Mouse (Mus musculus): ENCODE measurements around the gene Stat1.

DNA sequence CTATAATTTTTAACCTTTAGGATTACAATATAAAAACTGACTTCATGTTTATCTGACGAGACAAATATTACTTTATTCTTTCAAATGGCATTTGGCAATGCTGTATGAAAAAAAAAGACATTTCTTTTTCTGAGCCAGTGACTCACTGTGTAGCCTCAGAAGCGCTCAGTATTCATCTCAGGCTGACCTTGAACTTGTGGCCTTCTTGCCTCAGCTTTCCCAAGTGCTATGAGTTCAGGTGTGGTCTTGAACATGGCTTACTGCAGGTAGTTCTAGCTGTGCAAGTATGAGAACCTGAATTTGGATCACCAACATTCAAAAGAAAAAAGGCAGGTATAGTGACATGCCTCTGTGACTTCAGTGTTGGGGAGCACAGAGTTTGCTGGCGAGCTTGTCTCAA is 1.8 kb downstream of the Stat1 start:
- no peak for TF ChIP-seq CTCF (conservative IDR thresholded peaks at IDR 0.05; ENCODE audit: insufficient read depth, insufficient read length, low read depth, low read length)
- no peak for TF ChIP-seq POLR2A (IDR thresholded peaks at IDR 0.05; ENCODE audit: low read depth, low read length)
